Mouse (Mus musculus) ES-E14 (cell line): ENCODE results near the gene Olfr1410. TPM values are rescaled to one million over a fixed set of nuclear protein-coding genes. Genes with fewer than 3 reads are reported as not detected.

ENCODE experiments used
- DNase-seq: peaks from one replicate; pipeline ENCODE4 v3.0.0-alpha.2; 2013; ENCODE audit warnings: low read depth, low spot score
- H3K27ac ChIP-seq: 2 replicates; pipeline ENCODE4 v1.5.1; 2012; ENCODE audit warnings: low read depth, mild to moderate bottlenecking, low read length, moderate library complexity, mixed read lengths; ENCODE audit not compliant: poor library complexity, insufficient read depth, severe bottlenecking
- H3K36me3 ChIP-seq: 2 replicates; pipeline ENCODE4 v1.6.1; 2012; ENCODE audit warnings: mild to moderate bottlenecking, low read length, moderate library complexity, mixed read lengths; ENCODE audit not compliant: control insufficient read depth, poor library complexity, insufficient read depth, severe bottlenecking
- H3K4me1 ChIP-seq, 2 experiments: fragments of 150-350 bp in 1 of 2; sonication (generic) in 1 of 2; 2 replicates each; pipeline ENCODE4 v1.6.1; 2012; ENCODE audit warnings: low read length in 2 of 2, mild to moderate bottlenecking in 1 of 2, mixed read lengths in 1 of 2; ENCODE audit not compliant: control insufficient read depth in 2 of 2, insufficient read depth in 2 of 2, poor library complexity in 1 of 2
- H3K4me3 ChIP-seq, 2 experiments: fragments of 150-350 bp in 1 of 2; sonication (generic) in 1 of 2; 2 replicates each; pipeline ENCODE4 v1.5.1; 2012; ENCODE audit warnings: low read length in 2 of 2, low read depth in 1 of 2, mild to moderate bottlenecking in 1 of 2, mixed read lengths in 1 of 2; ENCODE audit not compliant: insufficient read depth in 1 of 2, poor library complexity in 1 of 2, severe bottlenecking in 1 of 2
- H3K9ac ChIP-seq: 2 replicates; pipeline ENCODE4 v1.6.1; 2012; ENCODE audit warnings: low read depth, mild to moderate bottlenecking, low read length, mixed read lengths; ENCODE audit not compliant: poor library complexity, insufficient read depth, severe bottlenecking
- H3K9me3 ChIP-seq: fragments of 150-350 bp; sonication (generic); 2 replicates; pipeline ENCODE4 v1.6.1; 2012; ENCODE audit warnings: low read depth, mild to moderate bottlenecking, low read length; ENCODE audit not compliant: control insufficient read depth, insufficient read depth
- CHD2 ChIP-seq: IDR thresholded peaks from 2 replicates; pipeline ENCODE4 v1.6.1; 2014; ENCODE audit warnings: mild to moderate bottlenecking, low read depth, low read length, inconsistent platforms
- HCFC1 ChIP-seq: IDR thresholded peaks from 2 replicates; pipeline ENCODE4 v1.6.1; 2012; ENCODE audit warnings: low read length, inconsistent platforms, borderline replicate concordance; ENCODE audit not compliant: insufficient read depth
- MAFK ChIP-seq: IDR thresholded peaks from 2 replicates; pipeline ENCODE4 v1.6.1; 2014; ENCODE audit warnings: mild to moderate bottlenecking, low read depth, low read length, inconsistent platforms; ENCODE audit not compliant: insufficient read depth
- ZC3H11A ChIP-seq: IDR thresholded peaks from 2 replicates; pipeline ENCODE4 v1.6.1; 2012; ENCODE audit warnings: low read depth, mild to moderate bottlenecking, inconsistent platforms, low read length, borderline replicate concordance
- ZNF384 ChIP-seq: IDR thresholded peaks from 2 replicates; pipeline ENCODE4 v1.6.1; 2012; ENCODE audit warnings: low read depth, low read length, inconsistent platforms
- in situ Hi-C, 2 experiments: fragments of 600-800 bp; cut with MboI; formaldehyde crosslinking; loops; one replicate each; pipeline ENCODE4 v1.15.1; 2025; ENCODE audit warnings: low sequenced_read_pairs in 2 of 2, inconsistent platforms in 1 of 2; ENCODE audit not compliant: unreplicated experiment in 2 of 2
- total RNA-seq: library from RNA; depleted of rRNA; stranded (reverse); fragments of 300-350 nt; gene quantifications from 2 replicates; pipeline ENCODE4 v1.2.3, GENCODE M21; 2012

Gene Olfr1410
- total RNA-seq, 1 experiment = 0.09 TPM

DNA sequence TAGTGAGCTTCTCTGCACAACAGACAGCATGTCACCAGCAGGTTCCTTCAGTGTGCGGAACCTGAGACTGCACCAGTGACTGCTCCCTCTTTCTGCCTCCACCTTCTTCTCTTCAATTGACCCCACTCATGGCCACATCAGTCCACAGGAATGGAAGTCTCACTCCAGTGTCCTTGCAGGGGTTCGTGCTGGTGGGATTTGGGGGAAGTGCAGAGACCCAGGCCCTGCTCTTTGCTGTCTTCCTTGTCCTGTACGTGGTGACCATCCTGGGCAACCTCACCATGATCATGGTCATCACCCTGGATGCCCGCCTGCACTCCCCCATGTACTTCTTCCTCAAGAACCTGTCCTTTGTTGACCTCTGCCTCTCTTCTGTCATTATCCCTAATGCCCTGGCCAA is 2.1 kb downstream of the Olfr1410 start:
- Histone ChIP-seq H3K36me3 (no peaks in the 10 kb centered on the region), H3K27ac (no peak overlapping the region), H3K9ac (no peak overlapping the region), H3K4me3 (no peak overlapping the region), H3K4me1 (no peaks in the 10 kb centered on the region), H3K9me3 (no peaks in the 10 kb centered on the region)
- in situ Hi-C loops = no loop called here
- no peak for DNase-seq
- no peak for TF ChIP-seq CHD2
- TF ChIP-seq HCFC1 = no peak
- no peak for TF ChIP-seq ZNF384
- no peak for TF ChIP-seq ZC3H11A
- no peak for TF ChIP-seq MAFK

DNA sequence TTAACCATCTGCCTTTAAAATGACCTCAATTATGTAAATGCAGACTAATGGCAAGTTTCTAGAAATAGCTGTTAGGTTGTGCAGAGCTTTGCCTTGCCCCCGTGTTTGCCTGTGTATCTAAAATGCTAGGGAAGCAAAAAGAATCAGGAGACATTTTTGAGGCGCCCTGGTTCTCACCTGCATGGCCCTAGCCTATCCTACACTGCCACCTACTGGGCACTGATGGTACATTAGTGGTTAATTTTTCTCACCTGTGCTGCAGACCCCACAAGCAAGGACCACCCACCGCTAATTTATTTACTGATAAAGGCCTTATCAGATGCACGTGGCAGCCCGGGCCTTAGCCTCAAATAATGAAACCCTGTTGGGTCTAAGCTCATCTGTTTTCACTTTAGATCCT is 5.4 kb downstream of the Olfr1410 start:
- Histone ChIP-seq H3K9me3 (no peaks in the 10 kb centered on the region), H3K4me1 (no peaks in the 10 kb centered on the region), H3K4me3 (no peak overlapping the region), H3K9ac (no peak overlapping the region), H3K36me3 (no peaks in the 10 kb centered on the region), H3K27ac (no peak overlapping the region)
- peak; percentile 50 for DNase-seq
- in situ Hi-C loops = no loop called here
- TF ChIP-seq ZC3H11A (peak; percentile 91), ZNF384 (0 out of 2 replicates have a peak, but pooled peaks have one; percentile 31), HCFC1 (no peak), CHD2 (no peak), MAFK (peak; percentile 26; the same call in 1 of the 2 replicates)

DNA sequence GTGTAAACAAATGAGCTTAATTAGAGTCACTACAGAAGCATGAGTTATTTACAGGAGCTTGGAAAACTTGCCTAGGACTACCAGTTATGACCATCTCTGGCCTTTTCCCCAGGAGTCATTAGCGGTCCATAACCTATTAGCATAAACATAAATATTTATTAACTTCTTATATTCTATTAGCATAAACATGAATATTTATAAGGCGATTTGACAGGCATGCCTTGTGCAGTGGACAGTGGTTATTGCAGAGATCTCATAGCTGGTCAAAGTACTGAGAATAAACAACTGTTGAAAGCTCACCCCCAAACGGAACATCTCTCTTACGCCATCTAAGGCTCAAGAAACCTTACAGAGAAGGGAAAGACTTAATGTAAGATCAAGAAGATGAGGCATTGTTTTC is 7.6 kb downstream of the Olfr1410 start:
- TF ChIP-seq HCFC1 (no peak), ZC3H11A (no peak), CHD2 (no peak), ZNF384 (no peak), MAFK (no peak)
- in situ Hi-C loops = no loop called here
- Histone ChIP-seq H3K4me3 (no peak overlapping the region), H3K27ac (no peak overlapping the region), H3K9me3 (no peaks in the 10 kb centered on the region), H3K36me3 (no peaks in the 10 kb centered on the region), H3K9ac (no peak overlapping the region), H3K4me1 (no peaks in the 10 kb centered on the region)
- no peak for DNase-seq

DNA sequence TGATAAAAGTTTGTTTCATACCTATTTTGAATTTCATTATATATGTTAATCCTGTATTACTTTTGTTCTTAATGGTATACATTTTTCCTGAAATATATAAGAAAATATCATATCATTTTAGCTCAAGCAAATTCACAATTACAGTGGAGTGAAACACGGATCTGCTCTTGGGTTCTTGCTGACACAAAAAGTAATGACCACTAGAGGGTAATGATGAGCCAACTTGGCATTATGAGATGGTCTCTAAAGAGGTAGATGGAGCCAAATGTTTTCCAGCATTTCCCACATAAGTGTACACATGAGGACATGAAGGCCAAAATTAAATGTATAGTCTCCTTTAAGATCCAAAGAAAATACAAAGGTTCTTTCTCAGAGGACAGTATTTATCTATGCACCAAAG is 8.9 kb downstream of the Olfr1410 start:
- Histone ChIP-seq H3K36me3 (no peaks in the 10 kb centered on the region), H3K4me1 (no peaks in the 10 kb centered on the region), H3K9ac (no peak overlapping the region), H3K27ac (no peak overlapping the region), H3K4me3 (no peak overlapping the region), H3K9me3 (no peaks in the 10 kb centered on the region)
- in situ Hi-C loops = no loop called here
- peak; percentile 3 for DNase-seq
- TF ChIP-seq ZNF384 (no peak), HCFC1 (no peak), MAFK (no peak), ZC3H11A (no peak), CHD2 (no peak)

DNA sequence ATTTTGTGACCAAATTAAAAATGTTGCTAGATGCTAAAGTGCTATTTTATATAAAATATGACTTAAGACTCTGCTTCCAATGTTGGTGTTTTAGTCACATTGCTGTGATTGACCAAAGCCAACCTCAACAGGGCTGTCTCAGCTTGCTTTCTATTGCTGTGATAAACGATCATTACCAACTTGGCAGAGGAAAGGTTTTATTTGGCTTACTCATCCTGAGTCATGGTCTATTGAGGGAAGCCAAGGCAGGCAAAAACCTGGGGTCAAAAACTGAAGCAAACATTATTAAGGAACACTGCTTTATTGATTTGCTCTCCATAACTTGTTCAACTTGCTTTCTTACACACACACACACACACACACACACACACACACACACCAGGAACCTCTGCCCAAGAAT is 10.5 kb downstream of the Olfr1410 start:
- no peak for TF ChIP-seq MAFK
- no peak for TF ChIP-seq CHD2
- no peak for TF ChIP-seq HCFC1
- TF ChIP-seq ZC3H11A = no peak
- no peak for TF ChIP-seq ZNF384
- in situ Hi-C loops = no loop called here
- no peaks in the 10 kb centered on the region for H3K4me1 ChIP-seq

More for the DNA sequence above, 10.5 kb downstream of the Olfr1410 start:
- Histone ChIP-seq H3K27ac (no peak overlapping the region), H3K9me3 (no peaks in the 10 kb centered on the region), H3K36me3 (no peaks in the 10 kb centered on the region), H3K9ac (no peak overlapping the region), H3K4me3 (no peak overlapping the region)
- DNase-seq = no peak
